Mouse (Mus musculus) neural tube, embryonic 13.5 days (tissue): ENCODE data around the gene 2210010C04Rik. TPM values are rescaled to one million over a fixed set of nuclear protein-coding genes. Genes with fewer than 3 reads are reported as not detected.

ENCODE experiments used
- ATAC-seq: fragments of 200-750 bp; cut with Nextera tagmentation; 2 replicates; pipeline ENCODE4 v1.8.0; 2017; ENCODE audit warnings: low read depth, mild to moderate bottlenecking, moderate TSS enrichment, moderate library complexity
- H3K27ac ChIP-seq: fragments of 300-500 bp; sonication (generic); replicated peaks from 2 replicates; pipeline ENCODE4 v1.5.1; 2015; ENCODE audit warnings: moderate library complexity, mild to moderate bottlenecking, inconsistent platforms
- H3K27me3 ChIP-seq: fragments of 300-500 bp; sonication (generic); 2 replicates; pipeline ENCODE4 v1.6.1; 2015; ENCODE audit warnings: mild to moderate bottlenecking, inconsistent platforms
- H3K36me3 ChIP-seq: fragments of 300-500 bp; sonication (generic); 2 replicates; pipeline ENCODE4 v1.6.1; 2015; ENCODE audit warnings: mild to moderate bottlenecking, inconsistent platforms
- H3K4me1 ChIP-seq: fragments of 300-500 bp; sonication (generic); replicated peaks from 2 replicates; pipeline ENCODE4 v1.6.1; 2015; ENCODE audit warnings: inconsistent platforms
- H3K4me2 ChIP-seq: fragments of 300-500 bp; sonication (generic); 2 replicates; pipeline ENCODE4 v1.6.1; 2015; ENCODE audit warnings: inconsistent platforms, mild to moderate bottlenecking, moderate library complexity
- H3K4me3 ChIP-seq: fragments of 300-500 bp; sonication (generic); 2 replicates; pipeline ENCODE4 v1.5.1; 2015; ENCODE audit warnings: mild to moderate bottlenecking, inconsistent platforms
- H3K9ac ChIP-seq: fragments of 300-500 bp; sonication (generic); 2 replicates; pipeline ENCODE4 v1.6.1; 2015; ENCODE audit warnings: moderate library complexity, mild to moderate bottlenecking, inconsistent platforms
- H3K9me3 ChIP-seq: fragments of 300-500 bp; sonication (generic); 2 replicates; pipeline ENCODE4 v1.6.1; 2016; ENCODE audit warnings: inconsistent platforms
- WGBS: fragments of 180-500 bp; shearing (Covaris S2); methylation state at CpG from one replicate; pipeline ENCODE4 v1.1.7; 2015; 5-methylcytosine and 5-hydroxymethylcytosine counted together
- polyA plus RNA-seq: library from polyadenylated mRNA; unstranded; fragments of >200 nt; fragmentation: Nextera tagmentation; extraction: Ambion mirVana; gene quantifications from 2 replicates; pipeline ENCODE4 v1.2.1, GENCODE M21; 2015

2210010C04Rik gene
- polyA plus RNA-seq, 1 experiment from 2014 or later: not detected

DNA sequence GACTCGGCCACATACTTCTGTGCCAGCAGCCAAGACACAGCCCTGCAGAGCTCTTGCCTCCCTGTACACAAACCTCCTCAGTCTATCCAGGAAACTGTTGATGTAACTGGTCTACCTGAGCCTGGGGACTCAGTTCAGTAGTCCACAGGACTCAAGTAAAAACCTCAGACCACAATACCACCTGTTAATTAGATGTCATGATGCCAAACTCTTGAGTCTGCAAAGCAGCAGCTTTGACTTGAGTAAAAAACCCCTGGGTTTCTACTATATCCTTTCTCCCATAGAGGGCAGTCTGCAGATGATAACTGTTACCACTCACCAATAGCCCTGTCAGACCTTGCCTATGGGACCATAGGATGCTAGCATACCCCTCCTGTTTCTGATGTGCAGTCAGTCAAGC, 12.7 kb upstream of the 2210010C04Rik start:
- 89% methylated on average over 1 of the region's 1 CpGs for WGBS
- Histone ChIP-seq H3K27me3 (no peaks in the 10 kb centered on the region), H3K9me3 (no peaks in the 10 kb centered on the region), H3K4me3 (no peak overlapping the region), H3K9ac (no peak overlapping the region), H3K36me3 (no peaks in the 10 kb centered on the region), H3K4me1 (no peaks in the 10 kb centered on the region), H3K4me2 (no peak overlapping the region), H3K27ac (no peak overlapping the region)
- ATAC-seq: no peak

GRCm38 (mm10) chr6:41047202-41047601, 11.9 kb upstream of the 2210010C04Rik start:
- no peak overlapping the region for H3K9ac ChIP-seq
- no peaks in the 10 kb centered on the region for H3K9me3 ChIP-seq
- 88% methylated on average over 1 of the region's 1 CpGs for WGBS
- no peaks in the 10 kb centered on the region for H3K36me3 ChIP-seq
- H3K4me3 ChIP-seq: no peak overlapping the region
- H3K4me2 ChIP-seq: no peak overlapping the region
- H3K27ac ChIP-seq: no peak overlapping the region
- ATAC-seq: no peak
- H3K27me3 ChIP-seq: no peaks in the 10 kb centered on the region
- H3K4me1 ChIP-seq: no peaks in the 10 kb centered on the region

DNA sequence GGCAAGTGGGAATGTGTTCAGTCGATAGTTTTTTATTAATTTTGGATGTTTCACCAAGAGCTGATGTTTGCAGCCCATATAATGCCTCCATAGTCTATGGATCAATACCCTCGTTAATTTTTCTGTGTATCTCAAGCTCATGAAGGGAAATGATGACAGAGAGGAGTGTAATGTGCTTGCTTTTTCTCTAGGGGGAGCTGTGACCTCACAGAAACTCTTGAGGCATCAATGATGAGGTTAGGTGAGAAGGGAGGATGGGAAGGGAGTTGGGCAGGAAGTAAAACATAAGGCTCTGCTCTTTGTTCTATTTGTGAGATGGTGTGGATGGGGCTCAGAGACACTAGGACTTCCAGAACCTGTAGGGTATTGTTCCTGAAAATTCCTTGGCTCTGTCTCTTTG, 11.2 kb upstream of the 2210010C04Rik start:
- no peaks in the 10 kb centered on the region for H3K27me3 ChIP-seq
- no peak overlapping the region for H3K9ac ChIP-seq
- H3K4me1 ChIP-seq: no peaks in the 10 kb centered on the region
- H3K4me2 ChIP-seq: no peak overlapping the region
- 66% methylated on average over 2 of the region's 2 CpGs for WGBS
- H3K36me3 ChIP-seq: no peaks in the 10 kb centered on the region
- no peak for ATAC-seq
- H3K27ac ChIP-seq: no peak overlapping the region
- H3K4me3 ChIP-seq: no peak overlapping the region
- H3K9me3 ChIP-seq: no peaks in the 10 kb centered on the region

DNA sequence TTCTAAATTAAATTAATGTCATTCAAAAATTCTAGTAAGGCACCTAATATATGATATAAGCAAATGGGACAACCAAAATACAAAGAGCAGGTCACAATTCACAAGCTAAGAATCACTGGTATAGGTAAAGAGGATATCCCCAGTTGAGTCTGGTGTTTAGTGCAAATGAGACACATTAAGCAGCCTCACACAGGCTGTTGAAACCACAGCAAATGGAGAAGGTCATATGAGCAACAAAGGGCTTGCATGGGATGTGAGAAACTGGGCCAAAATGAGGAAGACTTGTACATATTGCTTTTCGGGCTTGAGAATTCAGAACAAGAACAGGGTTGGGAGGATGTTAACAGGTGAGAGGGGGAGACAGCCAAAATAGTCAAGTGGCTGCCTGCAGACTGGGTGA, 9.4 kb upstream of the 2210010C04Rik start:
- Histone ChIP-seq H3K27ac (no peak overlapping the region), H3K9ac (no peak overlapping the region), H3K4me3 (no peak overlapping the region), H3K9me3 (no peaks in the 10 kb centered on the region), H3K36me3 (no peaks in the 10 kb centered on the region), H3K4me1 (no peaks in the 10 kb centered on the region), H3K4me2 (no peak overlapping the region), H3K27me3 (no peaks in the 10 kb centered on the region)
- WGBS: 95% methylated on average over 1 of the region's 1 CpGs
- ATAC-seq: no peak

GRCm38 (mm10) chr6:41044314-41044713, 9.0 kb upstream of the 2210010C04Rik start:
- no peak overlapping the region for H3K4me3 ChIP-seq
- no peaks in the 10 kb centered on the region for H3K27me3 ChIP-seq
- 85% methylated on average over 1 of the region's 1 CpGs for WGBS

GRCm38 (mm10) chr6:41032802-41033201, 2.5 kb downstream of the 2210010C04Rik start:
- 81% methylated on average over 6 of the region's 6 CpGs for WGBS

More at GRCm38 (mm10) chr6:41044314-41044713, 9.0 kb upstream of the 2210010C04Rik start:
- Histone ChIP-seq H3K9me3 (no peaks in the 10 kb centered on the region), H3K4me2 (no peak overlapping the region), H3K36me3 (no peaks in the 10 kb centered on the region), H3K4me1 (no peaks in the 10 kb centered on the region), H3K9ac (no peak overlapping the region), H3K27ac (no peak overlapping the region)
- no peak for ATAC-seq

DNA sequence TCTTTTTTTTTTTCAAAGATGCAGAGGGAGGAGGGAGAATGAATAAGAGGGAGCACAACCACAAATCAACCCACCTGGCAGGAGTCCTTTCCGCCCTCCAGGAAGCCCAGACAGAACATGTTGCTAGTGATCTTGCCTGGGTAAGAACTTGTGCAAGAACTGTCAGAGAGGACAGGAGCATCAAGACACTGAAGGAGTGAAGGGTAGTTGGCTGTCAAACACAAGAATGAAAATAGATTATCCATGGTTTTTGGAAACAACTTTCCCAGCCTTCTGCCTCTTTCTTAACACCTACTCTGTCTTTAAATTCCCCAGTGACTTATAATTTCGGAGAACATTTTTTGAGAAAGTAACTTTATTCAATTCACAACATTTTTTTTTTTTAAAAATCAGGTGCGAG, 3.1 kb downstream of the 2210010C04Rik start:
- H3K36me3 ChIP-seq: no peaks in the 10 kb centered on the region
- no peak for ATAC-seq
- WGBS: 82% methylated on average over 3 of the region's 3 CpGs
- no peaks in the 10 kb centered on the region for H3K4me1 ChIP-seq
- no peak overlapping the region for H3K27ac ChIP-seq
- no peaks in the 10 kb centered on the region for H3K9me3 ChIP-seq
- no peak overlapping the region for H3K9ac ChIP-seq
- H3K4me2 ChIP-seq: no peak overlapping the region
- no peaks in the 10 kb centered on the region for H3K27me3 ChIP-seq
- H3K4me3 ChIP-seq: no peak overlapping the region

More at GRCm38 (mm10) chr6:41032802-41033201, 2.5 kb downstream of the 2210010C04Rik start:
- Histone ChIP-seq H3K4me2 (no peak overlapping the region), H3K4me1 (no peaks in the 10 kb centered on the region), H3K27me3 (no peaks in the 10 kb centered on the region), H3K36me3 (no peaks in the 10 kb centered on the region), H3K27ac (no peak overlapping the region), H3K9ac (no peak overlapping the region), H3K4me3 (no peak overlapping the region), H3K9me3 (no peaks in the 10 kb centered on the region)
- no peak for ATAC-seq

DNA sequence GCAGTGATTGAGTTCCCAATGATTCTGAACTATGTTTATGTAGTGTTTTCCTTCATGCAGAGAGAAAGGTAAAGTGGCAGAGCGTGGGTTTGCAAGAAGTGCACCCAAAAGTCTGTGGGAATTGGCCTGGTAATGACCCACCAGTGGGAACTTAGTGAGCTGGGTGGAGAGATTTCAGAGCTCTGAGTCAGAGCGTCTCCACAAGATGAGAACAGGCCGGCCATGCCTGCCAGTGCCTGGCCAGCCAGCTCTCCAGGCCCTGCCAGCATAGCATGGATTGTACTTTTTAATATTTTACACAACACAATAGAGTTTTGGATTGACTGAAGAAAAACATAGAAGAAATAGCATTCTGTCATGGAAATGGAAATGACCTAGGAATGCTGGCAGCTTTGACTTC, 4.5 kb downstream of the 2210010C04Rik start:
- no peak overlapping the region for H3K4me2 ChIP-seq
- no peak overlapping the region for H3K9ac ChIP-seq
- no peaks in the 10 kb centered on the region for H3K9me3 ChIP-seq
- H3K4me3 ChIP-seq: no peak overlapping the region
- WGBS: 91% methylated on average over 3 of the region's 3 CpGs
- H3K36me3 ChIP-seq: no peaks in the 10 kb centered on the region
- no peaks in the 10 kb centered on the region for H3K4me1 ChIP-seq
- H3K27me3 ChIP-seq: no peaks in the 10 kb centered on the region
- no peak overlapping the region for H3K27ac ChIP-seq
- ATAC-seq: no peak

DNA sequence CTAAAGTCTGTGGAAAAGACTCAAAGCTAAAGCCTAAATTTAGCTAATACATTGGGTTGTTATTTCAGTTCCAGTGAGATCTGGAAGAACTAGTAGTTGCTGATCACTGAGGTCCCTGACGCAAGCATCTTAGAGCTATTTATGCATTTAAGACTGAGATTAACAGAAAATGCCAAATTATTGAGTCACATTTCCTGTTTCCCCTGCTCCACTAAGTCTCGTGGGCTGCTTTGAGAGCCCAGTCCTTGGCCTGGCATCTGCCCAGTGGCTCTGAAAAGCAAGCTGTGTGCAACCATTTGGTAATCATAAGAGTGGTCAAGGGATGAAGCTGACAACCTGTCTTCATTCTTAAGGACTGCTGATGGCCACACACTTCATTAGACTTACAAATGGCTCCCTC, 8.3 kb downstream of the 2210010C04Rik start:
- ATAC-seq: no peak
- no peaks in the 10 kb centered on the region for H3K27me3 ChIP-seq
- 45% methylated on average over 2 of the region's 2 CpGs for WGBS

DNA sequence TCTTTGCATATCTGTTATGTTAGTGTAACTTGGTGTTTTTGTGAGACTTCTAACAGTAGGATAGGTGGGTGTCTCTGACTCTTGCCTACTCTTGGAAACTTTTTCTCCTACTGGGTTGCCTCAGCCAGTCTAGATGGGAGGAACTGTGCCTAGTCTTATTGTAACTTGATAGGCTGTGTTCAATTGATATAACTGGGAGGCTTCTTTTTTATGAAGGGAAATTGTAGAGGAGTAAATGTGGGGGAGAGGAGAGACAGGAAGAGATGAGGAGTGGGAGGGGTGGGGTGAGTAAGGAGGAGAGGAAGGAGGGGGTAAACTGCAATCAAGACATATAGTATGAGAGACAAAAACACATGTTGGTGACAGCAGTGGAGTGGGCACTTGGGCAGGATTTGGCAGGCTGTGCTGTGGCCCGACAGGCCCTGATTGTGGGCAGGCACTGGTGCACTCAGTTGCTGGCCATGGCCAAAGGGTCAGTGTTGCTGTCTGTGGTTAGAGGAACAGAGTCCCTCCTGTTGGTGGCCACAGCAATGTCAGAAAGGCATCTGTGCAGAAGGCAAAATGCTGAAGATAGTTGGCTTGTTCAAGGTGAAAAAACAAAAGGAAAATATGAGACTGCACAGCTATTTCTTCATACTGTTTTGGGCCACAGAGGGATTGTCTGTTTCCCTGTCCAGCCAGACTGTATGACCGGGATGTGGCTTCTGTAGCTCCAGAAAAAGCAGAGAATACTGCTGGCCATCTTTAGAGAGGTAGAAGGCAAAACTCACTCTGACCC, 9.2 kb downstream of the 2210010C04Rik start:
- no peak overlapping the region for H3K9ac ChIP-seq
- H3K27me3 ChIP-seq: no peaks in the 10 kb centered on the region
- no peak overlapping the region for H3K27ac ChIP-seq
- H3K36me3 ChIP-seq: no peaks in the 10 kb centered on the region
- H3K4me2 ChIP-seq: no peak overlapping the region
- WGBS: 61% methylated on average over 2 of the region's 2 CpGs
- H3K9me3 ChIP-seq: no peaks in the 10 kb centered on the region
- no peak for ATAC-seq
- H3K4me1 ChIP-seq: no peaks in the 10 kb centered on the region
- no peak overlapping the region for H3K4me3 ChIP-seq

More for the DNA sequence above, 8.3 kb downstream of the 2210010C04Rik start:
- Histone ChIP-seq H3K4me3 (no peak overlapping the region), H3K4me1 (no peaks in the 10 kb centered on the region), H3K4me2 (no peak overlapping the region), H3K9me3 (no peaks in the 10 kb centered on the region), H3K27ac (no peak overlapping the region), H3K36me3 (no peaks in the 10 kb centered on the region), H3K9ac (no peak overlapping the region)

DNA sequence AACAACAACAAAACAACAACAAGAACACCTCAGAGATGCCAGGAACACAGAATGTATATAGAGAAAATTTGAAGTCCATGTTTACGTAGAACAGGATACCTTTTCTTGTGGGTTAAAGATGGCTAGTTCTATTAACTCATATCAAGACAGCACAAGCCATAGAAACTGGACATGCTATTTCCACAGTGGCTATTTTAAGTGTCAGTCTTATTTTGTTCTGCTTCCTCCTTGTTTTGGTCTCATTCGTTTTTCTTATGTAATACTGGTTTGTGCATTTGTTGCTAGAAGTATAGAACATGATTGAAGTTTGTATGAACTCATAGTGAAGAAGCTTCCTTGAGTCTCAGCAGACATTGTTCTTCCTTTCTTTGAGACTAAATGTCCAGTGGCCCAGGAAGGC, 16.2 kb downstream of the 2210010C04Rik start:
- H3K9ac ChIP-seq: no peak overlapping the region
- no peaks in the 10 kb centered on the region for H3K4me1 ChIP-seq
- ATAC-seq: no peak
- no peaks in the 10 kb centered on the region for H3K9me3 ChIP-seq
- H3K4me3 ChIP-seq: no peak overlapping the region
- 89% methylated on average over 2 of the region's 2 CpGs for WGBS
- no peak overlapping the region for H3K27ac ChIP-seq
- H3K4me2 ChIP-seq: no peak overlapping the region
- no peaks in the 10 kb centered on the region for H3K36me3 ChIP-seq
- no peaks in the 10 kb centered on the region for H3K27me3 ChIP-seq

DNA sequence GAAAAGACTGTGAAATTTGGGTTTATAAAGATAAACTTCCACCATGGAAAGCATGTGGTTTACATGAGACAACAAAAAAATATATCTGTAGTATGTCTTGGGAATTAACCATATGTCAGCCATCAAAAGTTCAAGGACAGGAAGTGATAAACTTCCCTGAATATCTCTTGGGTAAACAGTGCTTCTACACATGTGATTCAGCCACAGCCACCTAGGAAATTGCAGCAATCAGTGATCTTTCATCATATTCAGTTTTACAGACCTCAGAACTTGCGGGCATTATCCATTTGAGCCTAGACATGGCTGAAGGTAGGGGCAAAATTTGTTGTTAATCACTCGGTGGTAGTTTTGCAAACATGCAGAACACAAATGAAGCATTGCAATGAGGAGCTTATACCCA, 16.7 kb downstream of the 2210010C04Rik start:
- no peaks in the 10 kb centered on the region for H3K36me3 ChIP-seq
- H3K27me3 ChIP-seq: no peaks in the 10 kb centered on the region
- H3K4me2 ChIP-seq: no peak overlapping the region
- H3K4me3 ChIP-seq: no peak overlapping the region
- WGBS: 87% methylated on average over 2 of the region's 2 CpGs
- no peaks in the 10 kb centered on the region for H3K9me3 ChIP-seq
- H3K9ac ChIP-seq: no peak overlapping the region
- no peaks in the 10 kb centered on the region for H3K4me1 ChIP-seq
- no peak for ATAC-seq
- H3K27ac ChIP-seq: no peak overlapping the region

DNA sequence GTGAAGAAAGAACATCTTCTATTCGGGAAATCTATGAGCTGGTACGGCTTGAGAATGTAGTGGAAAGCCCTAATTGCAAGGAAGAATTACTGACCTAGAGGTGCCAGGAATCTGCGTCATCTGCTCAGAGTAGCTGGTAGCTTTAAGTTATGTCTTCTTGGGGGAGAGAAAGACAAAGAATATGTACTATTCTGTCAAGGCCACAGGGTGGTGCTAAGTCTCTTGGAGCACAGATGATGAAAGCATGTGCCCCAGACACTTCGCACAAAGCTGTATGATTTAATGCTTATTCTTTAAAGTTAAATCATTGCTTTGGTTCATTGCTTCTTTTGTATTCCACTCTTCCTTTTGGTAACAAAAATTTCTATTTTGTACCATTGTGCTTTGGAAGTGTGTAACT, 20.2 kb downstream of the 2210010C04Rik start:
- Histone ChIP-seq H3K4me2 (no peak overlapping the region), H3K36me3 (no peaks in the 10 kb centered on the region), H3K27ac (no peak overlapping the region), H3K27me3 (no peaks in the 10 kb centered on the region), H3K9ac (no peak overlapping the region), H3K9me3 (no peaks in the 10 kb centered on the region), H3K4me3 (no peak overlapping the region), H3K4me1 (no peaks in the 10 kb centered on the region)
- no peak for ATAC-seq
- 41% methylated on average over 4 of the region's 4 CpGs for whole genome bisulfite sequencing
